Mouse (Mus musculus): ENCODE results near the gene Adamts18.

- TF ChIP-seq CTCF (IDR thresholded peaks at IDR 0.05; ENCODE audit: low read depth) (no peak), EP300 (optimal IDR thresholded peaks at IDR 0.05) (no peak)
Measured at GRCm38 (mm10) chr8:113853714-113854113, 5.2 kb upstream of the Adamts18 start.

Measured in stomach, postnatal 0 days (tissue).